Mouse (Mus musculus): ENCODE measurements around the gene Arhgef26. TPM values are rescaled to one million over a fixed set of nuclear protein-coding genes. Genes with fewer than 3 reads are reported as not detected.

Arhgef26 gene
- polyA plus RNA-seq, 1 experiment = 0.38 TPM

DNA sequence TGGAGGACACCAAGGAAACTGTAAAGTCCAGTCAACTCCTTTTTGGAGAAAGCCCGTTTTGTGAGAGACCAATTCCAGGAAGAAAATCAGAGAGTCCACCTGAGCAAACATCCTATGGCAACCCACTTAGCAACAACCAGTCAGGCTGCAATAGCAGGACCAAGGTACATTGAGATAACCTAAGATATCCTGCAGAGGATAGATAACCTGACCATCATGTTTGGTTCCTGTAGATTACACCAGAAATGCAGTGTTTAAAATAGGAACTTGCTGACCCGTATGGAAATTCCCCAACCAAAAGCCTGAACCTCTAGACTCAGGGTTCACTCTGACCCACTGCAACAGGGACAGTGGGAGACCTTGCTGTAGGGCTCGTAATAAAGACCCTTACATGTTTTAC, 126.1 kb downstream of the Arhgef26 start:
- H3K27ac ChIP-seq (ENCODE audit: control insufficient read depth, insufficient read depth, low read depth, low read length) = no peak overlapping the region
- no peaks in the 10 kb centered on the region for H3K4me1 ChIP-seq (ENCODE audit: control insufficient read depth, insufficient read depth, low read length)
- H3K36me3 ChIP-seq (ENCODE audit: control insufficient read depth, insufficient read depth, low read length) = peaks cover 2% of the 10 kb centered on the region; the same call in 1 of the 2 replicates
- no peak overlapping the region for H3K4me3 ChIP-seq (ENCODE audit: control insufficient read depth, low read depth, low read length)
- no peak for TF ChIP-seq CTCF (IDR thresholded peaks at IDR 0.05; ENCODE audit: control insufficient read depth, insufficient read depth, insufficient replicate concordance, low read depth, low read length)
- TF ChIP-seq POLR2A (IDR thresholded peaks at IDR 0.05; ENCODE audit: control insufficient read depth, low read depth, low read length) = no peak
- H3K27me3 ChIP-seq (ENCODE audit: control insufficient read depth, insufficient read depth, low read length) = no peaks in the 10 kb centered on the region

DNA sequence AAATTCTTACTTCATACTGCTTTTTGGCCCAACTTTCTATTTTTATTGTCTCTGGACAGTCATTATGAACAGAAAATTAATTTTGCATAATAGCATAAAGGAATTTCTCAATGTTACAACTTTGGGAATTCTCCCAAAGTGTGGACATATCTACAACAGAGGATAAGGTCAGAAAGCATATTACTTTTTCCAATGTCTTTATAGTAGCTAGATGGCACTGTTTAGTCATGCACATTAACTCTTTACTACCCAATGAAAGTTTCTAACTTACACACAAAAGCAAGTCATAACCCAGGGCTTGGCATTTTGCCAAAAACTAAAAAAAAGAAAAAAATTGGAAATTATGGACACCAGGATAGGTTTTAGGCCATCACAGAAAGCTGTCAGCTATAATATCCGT, 132.0 kb downstream of the Arhgef26 start:
- Histone ChIP-seq H3K4me1 (ENCODE audit: control insufficient read depth, insufficient read depth, low read length) (no peaks in the 10 kb centered on the region), H3K27ac (ENCODE audit: control insufficient read depth, insufficient read depth, low read depth, low read length) (no peak overlapping the region), H3K36me3 (ENCODE audit: control insufficient read depth, insufficient read depth, low read length) (peaks cover 3% of the 10 kb centered on the region; the same call in 1 of the 2 replicates), H3K4me3 (ENCODE audit: control insufficient read depth, low read depth, low read length) (no peak overlapping the region), H3K27me3 (ENCODE audit: control insufficient read depth, insufficient read depth, low read length) (no peaks in the 10 kb centered on the region)
- no peak for TF ChIP-seq POLR2A (IDR thresholded peaks at IDR 0.05; ENCODE audit: control insufficient read depth, low read depth, low read length)
- TF ChIP-seq CTCF (IDR thresholded peaks at IDR 0.05; ENCODE audit: control insufficient read depth, insufficient read depth, insufficient replicate concordance, low read depth, low read length) = no peak

DNA sequence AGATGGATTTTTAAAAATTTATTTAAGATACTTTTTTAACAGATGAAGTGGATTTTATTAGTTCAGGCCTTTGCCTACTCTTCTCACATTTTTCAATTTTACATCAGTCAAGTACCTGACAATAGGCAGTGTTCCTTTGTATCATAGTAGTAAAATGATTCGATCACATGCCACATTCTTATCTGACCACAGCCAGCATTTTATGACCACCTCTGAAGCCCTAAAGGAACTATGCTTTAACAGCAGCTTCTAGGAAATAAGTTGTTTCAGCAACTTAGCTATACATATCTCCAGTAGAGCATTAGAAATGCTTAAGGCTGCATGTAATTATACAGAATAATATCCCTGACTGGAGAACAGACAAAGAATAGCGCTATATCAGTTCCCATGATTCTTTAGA, 146.2 kb downstream of the Arhgef26 start:
- H3K27ac ChIP-seq (ENCODE audit: control insufficient read depth, insufficient read depth, low read depth, low read length) = no peak overlapping the region
- no peaks in the 10 kb centered on the region for H3K4me1 ChIP-seq (ENCODE audit: control insufficient read depth, insufficient read depth, low read length)
- no peak for TF ChIP-seq CTCF (IDR thresholded peaks at IDR 0.05; ENCODE audit: control insufficient read depth, insufficient read depth, insufficient replicate concordance, low read depth, low read length)
- TF ChIP-seq POLR2A (IDR thresholded peaks at IDR 0.05; ENCODE audit: control insufficient read depth, low read depth, low read length) = no peak
- no peak overlapping the region for H3K4me3 ChIP-seq (ENCODE audit: control insufficient read depth, low read depth, low read length)
- H3K27me3 ChIP-seq (ENCODE audit: control insufficient read depth, insufficient read depth, low read length) = no peaks in the 10 kb centered on the region
- no peaks in the 10 kb centered on the region; the same call in 1 of the 2 replicates for H3K36me3 ChIP-seq (ENCODE audit: control insufficient read depth, insufficient read depth, low read length)

DNA sequence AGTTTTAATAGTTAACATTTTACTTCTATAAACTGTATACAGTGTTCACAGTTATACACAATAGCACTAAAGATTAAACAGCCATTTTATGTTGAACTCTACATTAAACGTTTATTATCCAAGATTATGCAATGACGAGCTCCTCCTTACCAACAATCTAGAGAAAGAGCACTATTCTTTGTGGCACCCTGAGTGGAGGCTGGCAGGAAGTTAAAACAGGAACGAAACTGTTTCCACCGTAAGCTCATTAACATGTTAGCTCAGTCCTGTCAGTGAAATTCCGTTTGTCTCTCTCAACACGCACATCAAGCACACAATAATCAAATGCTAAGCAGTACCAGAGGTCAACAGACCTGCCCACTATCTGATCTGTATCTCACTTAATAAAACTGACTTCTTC, 154.4 kb downstream of the Arhgef26 start:
- no peaks in the 10 kb centered on the region for H3K4me1 ChIP-seq (ENCODE audit: control insufficient read depth, insufficient read depth, low read length)
- no peak for TF ChIP-seq POLR2A (IDR thresholded peaks at IDR 0.05; ENCODE audit: control insufficient read depth, low read depth, low read length)
- no peak for TF ChIP-seq CTCF (IDR thresholded peaks at IDR 0.05; ENCODE audit: control insufficient read depth, insufficient read depth, insufficient replicate concordance, low read depth, low read length)
- peaks cover 2% of the 10 kb centered on the region for H3K36me3 ChIP-seq (ENCODE audit: control insufficient read depth, insufficient read depth, low read length)
- peak overlapping the region; percentile 18; the same call in 1 of the 2 replicates for H3K4me3 ChIP-seq (ENCODE audit: control insufficient read depth, low read depth, low read length)
- H3K27me3 ChIP-seq (ENCODE audit: control insufficient read depth, insufficient read depth, low read length) = no peaks in the 10 kb centered on the region
- H3K27ac ChIP-seq (ENCODE audit: control insufficient read depth, insufficient read depth, low read depth, low read length) = no peak overlapping the region

DNA sequence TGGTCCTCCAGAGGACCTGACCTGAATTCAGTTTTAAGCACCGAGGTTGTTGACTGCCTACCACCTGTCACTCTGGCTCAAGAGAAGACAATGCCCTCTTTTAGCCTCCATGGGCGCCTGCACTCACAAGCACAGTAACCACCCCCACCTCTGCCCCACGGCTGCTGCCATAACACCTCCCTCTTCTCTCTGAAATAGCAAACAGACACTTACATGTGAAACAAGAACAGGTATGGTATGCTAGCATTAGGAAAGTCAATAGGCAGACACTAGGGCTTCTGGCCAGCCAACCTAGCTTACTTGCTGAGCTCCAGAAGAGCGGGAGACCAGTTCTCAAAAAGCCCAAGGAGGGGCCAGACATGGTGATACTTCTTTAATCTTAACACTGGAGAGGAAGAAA, 161.2 kb downstream of the Arhgef26 start:
- Histone ChIP-seq H3K36me3 (ENCODE audit: control insufficient read depth, insufficient read depth, low read length) (peaks cover 1% of the 10 kb centered on the region; the same call in 1 of the 2 replicates), H3K27ac (ENCODE audit: control insufficient read depth, insufficient read depth, low read depth, low read length) (no peak overlapping the region), H3K27me3 (ENCODE audit: control insufficient read depth, insufficient read depth, low read length) (no peaks in the 10 kb centered on the region), H3K4me3 (ENCODE audit: control insufficient read depth, low read depth, low read length) (no peak overlapping the region), H3K4me1 (ENCODE audit: control insufficient read depth, insufficient read depth, low read length) (no peaks in the 10 kb centered on the region)
- no peak for TF ChIP-seq POLR2A (IDR thresholded peaks at IDR 0.05; ENCODE audit: control insufficient read depth, low read depth, low read length)
- no peak for TF ChIP-seq CTCF (IDR thresholded peaks at IDR 0.05; ENCODE audit: control insufficient read depth, insufficient read depth, insufficient replicate concordance, low read depth, low read length)

DNA sequence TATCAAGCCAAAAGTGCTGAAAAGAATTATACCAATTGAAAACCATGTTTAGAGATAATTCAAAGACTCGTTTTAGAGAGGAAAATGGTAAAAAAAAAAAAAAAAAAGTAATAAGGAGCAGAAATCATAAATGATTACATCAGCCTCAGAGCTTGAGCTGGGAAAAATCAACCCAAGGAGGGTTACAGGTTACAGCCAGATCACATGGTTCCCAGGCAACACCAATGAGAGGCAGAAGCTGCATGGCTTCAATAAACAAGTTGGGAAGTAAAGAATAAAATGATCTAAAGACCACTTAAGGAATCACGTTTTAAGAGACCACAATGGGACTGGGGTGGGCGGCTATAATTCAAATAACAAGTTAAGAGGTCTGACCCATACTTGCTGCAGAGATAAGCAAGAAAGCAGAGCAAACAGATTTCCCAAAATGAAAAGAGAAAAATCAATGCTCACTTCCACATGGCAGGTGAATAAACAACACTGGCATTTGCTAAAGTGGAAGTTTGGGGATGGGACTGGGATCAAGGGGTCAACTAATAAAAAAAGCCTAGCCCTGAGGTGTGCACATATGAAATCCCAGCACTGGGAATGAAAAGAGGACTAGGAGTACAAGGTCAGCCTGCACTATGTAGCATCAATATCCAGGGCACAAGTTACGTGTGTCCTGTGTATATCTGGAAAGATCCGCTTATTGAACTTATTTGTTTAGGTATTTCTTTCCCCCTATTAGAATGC, 167.2 kb downstream of the Arhgef26 start:
- H3K27ac ChIP-seq (ENCODE audit: control insufficient read depth, insufficient read depth, low read depth, low read length) = no peak overlapping the region

DNA sequence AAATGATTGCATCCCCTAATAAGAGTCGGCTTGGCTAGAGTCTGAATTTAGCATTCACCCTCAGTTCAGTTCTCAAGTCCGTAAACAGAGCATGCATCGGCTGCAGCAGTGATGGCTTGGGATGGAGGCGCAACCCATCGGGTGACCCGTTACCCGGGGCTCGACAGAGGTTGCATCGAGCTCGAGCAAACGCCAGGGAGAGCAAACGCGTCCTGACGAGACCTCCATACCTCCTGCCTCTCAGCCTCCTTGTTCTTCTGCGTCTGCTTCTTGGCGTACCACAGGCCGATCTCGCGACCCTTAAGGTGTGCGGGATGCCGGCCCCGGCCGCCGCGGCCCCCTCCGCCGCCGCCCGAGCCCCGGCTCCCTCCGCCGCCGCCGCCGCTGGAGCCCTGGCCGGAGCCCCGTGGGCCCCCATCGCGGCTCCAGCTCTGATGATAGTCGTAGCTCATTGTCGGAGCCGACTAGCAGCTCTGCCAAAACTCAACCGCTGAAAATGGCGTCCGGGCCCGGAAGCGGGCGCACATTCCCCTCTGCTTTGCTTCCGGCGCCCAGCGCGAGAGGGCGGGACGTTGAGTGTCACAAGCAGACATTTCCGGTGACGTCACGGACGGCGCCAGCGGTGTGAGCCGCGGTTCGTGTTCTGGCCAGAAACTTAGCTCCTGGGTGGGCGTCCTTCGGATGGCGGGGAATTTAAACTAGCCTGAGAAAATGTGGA, 168.5 kb downstream of the Arhgef26 start, which contains the start of gene Dhx36:
Gene Dhx36, minus strand, starts transcription at position 517 of the 718 bp plus-strand sequence.
- no peaks in the 10 kb centered on the region for H3K27me3 ChIP-seq (ENCODE audit: control insufficient read depth, insufficient read depth, low read length)
- peak within 1 kb of the TSS; percentile 86 for H3K4me3 ChIP-seq (ENCODE audit: control insufficient read depth, low read depth, low read length)
- H3K4me1 ChIP-seq (ENCODE audit: control insufficient read depth, insufficient read depth, low read length) = no peaks in the 10 kb centered on the region
- TF ChIP-seq POLR2A (IDR thresholded peaks at IDR 0.05; ENCODE audit: control insufficient read depth, low read depth, low read length) = peak; percentile 96
- no peak for TF ChIP-seq CTCF (IDR thresholded peaks at IDR 0.05; ENCODE audit: control insufficient read depth, insufficient read depth, insufficient replicate concordance, low read depth, low read length)
- H3K36me3 ChIP-seq (ENCODE audit: control insufficient read depth, insufficient read depth, low read length) = no peaks in the 10 kb centered on the region
- H3K27ac ChIP-seq (ENCODE audit: control insufficient read depth, insufficient read depth, low read depth, low read length) = peak within 1 kb of the TSS; percentile 61

More for the DNA sequence above, 167.2 kb downstream of the Arhgef26 start:
- TF ChIP-seq CTCF (IDR thresholded peaks at IDR 0.05; ENCODE audit: control insufficient read depth, insufficient read depth, insufficient replicate concordance, low read depth, low read length) (no peak), POLR2A (IDR thresholded peaks at IDR 0.05; ENCODE audit: control insufficient read depth, low read depth, low read length) (no peak)
- Histone ChIP-seq H3K36me3 (ENCODE audit: control insufficient read depth, insufficient read depth, low read length) (no peaks in the 10 kb centered on the region), H3K4me1 (ENCODE audit: control insufficient read depth, insufficient read depth, low read length) (no peaks in the 10 kb centered on the region), H3K27me3 (ENCODE audit: control insufficient read depth, insufficient read depth, low read length) (no peaks in the 10 kb centered on the region), H3K4me3 (ENCODE audit: control insufficient read depth, low read depth, low read length) (peak overlapping the region; percentile 49; the same call in 1 of the 2 replicates)
